Mouse (Mus musculus) brain, embryonic 18.5 days (tissue): ENCODE results near the gene Tacstd2.
"Not testable (repeated sequence)": the region's sequence is repeated elsewhere in the genome, so short reads cannot be mapped to it uniquely, and the experiment has no call there.

Experiments
- DNase-seq: peaks from one replicate; pipeline ENCODE4 v3.0.0-alpha.2; 2012; ENCODE audit warnings: low read depth, low spot score

Tacstd2 gene

DNA sequence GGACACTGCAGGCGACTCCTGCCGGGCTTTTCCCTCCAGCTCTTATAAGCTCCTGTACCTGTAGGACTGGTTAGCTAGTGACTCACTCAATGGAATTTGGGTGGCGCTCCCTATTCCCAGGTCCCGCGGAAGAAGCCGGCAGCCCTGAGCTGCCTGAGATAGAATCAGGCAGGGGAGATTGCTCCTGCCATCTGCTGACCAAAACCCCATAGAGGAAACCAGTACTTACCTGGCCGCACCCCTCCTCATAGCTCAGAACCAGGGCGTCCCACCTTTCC, at the start of gene Tacstd2:
Gene Tacstd2, minus strand, starts transcription at position 20 of the 278 bp plus-strand sequence.
- no peak for DNase-seq

DNA sequence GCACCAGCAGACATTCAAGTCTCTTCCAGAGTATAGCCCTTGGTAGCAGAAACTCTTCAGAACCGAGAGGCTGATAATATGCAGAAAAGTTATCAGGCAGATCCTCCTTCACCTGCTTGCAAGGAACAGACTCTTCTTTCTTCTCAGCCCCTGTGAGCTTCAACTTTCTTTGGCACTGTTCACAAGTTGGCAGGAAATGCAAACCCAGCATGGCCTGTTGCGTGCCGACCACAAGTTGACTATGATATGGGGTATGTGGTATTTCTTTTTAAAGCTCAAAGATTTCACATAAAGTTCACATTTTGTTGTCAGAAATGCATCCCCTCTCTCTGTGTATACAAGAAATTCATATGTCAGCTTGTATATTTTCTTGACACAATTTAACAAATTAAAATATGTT, 30.7 kb upstream of the Tacstd2 start:
- DNase-seq, result no peak

DNA sequence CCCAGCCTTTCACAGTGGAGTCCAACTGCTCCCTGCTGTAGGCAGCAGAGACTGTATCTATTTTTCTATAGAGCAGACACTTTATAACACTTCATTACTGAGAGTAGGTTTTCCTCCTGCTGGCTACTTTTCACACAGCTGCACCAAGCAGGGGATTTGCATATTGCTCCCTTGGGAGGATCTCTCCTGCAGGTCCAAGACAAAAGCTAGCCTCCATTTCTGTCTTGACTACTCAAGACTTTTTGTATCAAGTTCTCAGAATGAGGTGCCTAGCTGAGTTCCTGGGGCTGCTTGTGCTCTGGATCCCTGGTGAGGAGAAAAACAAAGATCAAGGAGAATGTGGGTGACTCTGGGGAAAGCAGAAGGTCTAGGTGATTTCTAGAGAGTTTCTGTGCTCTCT, 19.8 kb upstream of the Tacstd2 start:
- no peak for DNase-seq

DNA sequence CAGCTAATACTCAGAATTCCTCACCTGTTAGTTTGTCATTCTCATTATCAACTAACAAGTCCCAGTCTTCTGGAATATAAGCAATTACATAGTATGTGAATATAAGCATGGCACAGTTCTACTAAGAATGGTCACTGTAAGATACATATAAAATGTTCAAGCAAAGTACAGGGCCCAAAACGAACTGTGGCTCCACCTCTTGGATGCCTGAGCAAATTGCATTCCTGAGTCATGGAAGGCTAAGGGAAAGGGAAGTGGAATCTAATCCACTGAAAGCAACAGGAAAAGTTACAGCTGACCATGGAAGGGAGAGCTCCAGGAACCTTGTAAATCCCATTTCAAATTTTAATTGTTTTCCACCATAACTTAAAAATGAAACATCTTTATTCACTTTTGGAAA, 14.0 kb upstream of the Tacstd2 start:
- no peak for DNase-seq

DNA sequence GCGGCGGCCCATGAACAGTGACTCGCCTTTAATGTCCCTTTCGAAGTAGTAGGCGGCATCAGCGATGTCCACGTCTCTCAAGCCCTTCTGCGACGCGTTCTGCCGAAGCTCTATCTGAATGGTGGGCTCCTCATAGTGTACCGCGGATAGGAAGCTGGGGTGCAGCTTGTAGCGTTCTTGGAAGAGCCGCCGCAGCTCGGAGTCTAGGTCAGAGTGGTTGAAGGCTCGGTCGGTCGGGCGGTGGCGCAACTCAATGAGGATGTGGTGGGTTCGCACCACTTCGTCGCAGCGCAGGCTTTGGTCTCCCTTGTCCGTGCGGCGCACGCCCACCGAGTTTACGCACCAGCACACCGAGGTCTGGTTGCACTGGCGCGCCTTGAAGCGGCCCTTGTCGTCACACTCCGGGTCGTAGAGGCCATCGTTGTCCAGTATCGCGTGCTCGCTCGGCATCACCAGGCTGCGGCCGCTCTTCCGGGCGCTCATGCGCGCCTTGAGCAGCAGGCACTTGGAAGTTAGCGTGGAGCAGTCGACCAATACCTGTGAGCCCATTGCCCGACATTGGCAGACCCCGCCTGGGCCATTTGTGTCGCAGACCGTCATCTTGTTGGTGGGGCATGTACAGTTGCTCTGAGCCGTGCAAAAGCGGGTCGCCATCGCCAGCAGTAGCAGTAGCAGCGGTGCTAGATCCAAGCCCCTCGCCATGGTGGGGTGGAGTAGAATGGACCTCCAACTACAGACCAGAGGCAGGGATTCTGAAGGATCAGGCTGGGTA, 405 bp downstream of the Tacstd2 start:
- DNase-seq, result no peak

DNA sequence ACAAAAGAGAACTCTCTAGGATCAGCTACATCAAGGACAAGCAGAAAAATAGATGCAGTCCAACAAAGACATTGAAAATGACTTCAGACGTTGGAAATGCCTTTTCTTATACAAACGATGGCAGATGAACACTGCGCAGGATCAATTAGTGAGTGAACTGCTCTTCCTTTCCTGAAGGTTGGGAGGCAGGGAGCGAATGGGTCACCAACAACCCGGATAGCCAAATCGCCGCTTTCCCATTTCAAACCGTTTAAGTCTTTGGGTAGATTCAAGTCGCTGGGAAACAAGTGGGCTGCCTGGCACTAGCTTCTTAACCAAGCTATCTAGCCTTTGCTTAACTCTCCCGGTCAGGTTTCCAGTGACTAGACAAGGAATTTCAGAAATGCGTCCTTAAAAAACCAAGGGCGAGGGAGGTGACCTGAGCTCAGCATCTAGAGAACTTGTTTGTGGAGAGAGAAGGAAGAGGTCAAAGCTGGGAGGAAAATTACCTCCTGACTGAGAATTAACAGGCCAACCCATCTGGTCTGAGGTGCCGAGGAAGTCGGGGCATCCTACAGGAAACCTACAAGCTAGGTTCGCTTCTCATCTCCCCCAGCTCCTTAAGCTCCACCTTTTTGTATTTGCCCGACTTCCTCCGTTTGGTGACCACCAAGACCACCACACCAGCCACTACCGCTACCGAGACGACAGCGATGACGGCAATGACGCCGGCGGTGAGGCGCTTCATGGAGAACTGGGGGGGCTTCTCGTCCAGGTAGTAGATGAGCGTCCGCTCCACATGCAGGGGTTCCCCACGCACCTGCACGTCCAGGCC, 1.2 kb downstream of the Tacstd2 start:
- DNase-seq, result no peak

DNA sequence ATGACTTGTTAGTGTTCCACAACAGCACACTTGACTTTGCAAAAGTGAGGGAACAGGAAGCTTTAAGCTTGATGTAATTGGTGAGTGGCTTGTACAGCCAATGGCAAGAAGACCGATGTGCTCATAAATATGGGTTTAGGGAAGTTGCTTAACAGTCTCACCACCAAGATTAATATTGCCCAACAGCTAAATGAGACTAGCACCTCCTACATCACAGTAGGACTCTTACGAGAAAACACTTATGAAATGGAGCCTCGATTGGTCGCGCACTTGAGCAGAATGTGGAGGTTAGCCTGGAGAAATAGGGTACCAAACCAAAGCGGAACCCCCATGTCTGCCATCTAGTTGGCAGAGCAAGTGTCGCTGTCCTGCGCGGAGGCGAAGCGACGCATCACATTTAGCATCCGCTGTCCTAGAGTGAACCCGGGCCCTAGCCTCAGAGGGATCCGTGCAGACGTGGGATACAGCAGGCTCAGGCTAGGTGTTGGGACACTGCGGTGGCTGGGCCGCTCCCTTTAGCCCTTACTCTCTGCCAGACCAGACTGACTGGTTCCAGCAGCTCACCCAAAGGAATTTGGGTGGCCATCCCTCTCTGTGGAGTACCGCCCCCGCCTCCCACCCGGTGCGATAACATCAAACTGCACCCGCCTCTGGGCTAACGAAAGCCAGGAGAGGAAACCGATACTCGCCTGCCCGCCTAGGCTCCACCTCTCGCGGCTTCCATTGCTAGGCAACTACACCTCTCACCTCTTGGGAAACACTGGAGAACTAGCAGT, 2.7 kb downstream of the Tacstd2 start:
- no peak for DNase-seq

DNA sequence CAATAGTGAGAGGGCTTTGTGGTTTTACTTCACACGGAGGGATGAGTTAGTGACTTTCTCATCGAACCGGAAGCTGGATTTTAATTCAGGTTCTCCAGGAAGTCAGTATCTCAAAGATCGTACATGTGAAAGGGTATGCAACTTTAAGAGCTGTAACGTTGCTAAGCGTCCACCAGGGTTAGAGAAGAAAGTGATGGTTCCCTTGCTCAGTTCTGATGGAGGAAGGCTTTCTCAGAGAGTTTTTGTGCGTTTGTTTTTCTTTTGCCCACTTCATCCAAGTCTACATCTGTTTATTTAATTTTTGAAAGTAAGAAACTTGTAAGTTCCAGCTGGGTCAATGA, 3.8 kb downstream of the Tacstd2 start:
- DNase-seq, result no peak

DNA sequence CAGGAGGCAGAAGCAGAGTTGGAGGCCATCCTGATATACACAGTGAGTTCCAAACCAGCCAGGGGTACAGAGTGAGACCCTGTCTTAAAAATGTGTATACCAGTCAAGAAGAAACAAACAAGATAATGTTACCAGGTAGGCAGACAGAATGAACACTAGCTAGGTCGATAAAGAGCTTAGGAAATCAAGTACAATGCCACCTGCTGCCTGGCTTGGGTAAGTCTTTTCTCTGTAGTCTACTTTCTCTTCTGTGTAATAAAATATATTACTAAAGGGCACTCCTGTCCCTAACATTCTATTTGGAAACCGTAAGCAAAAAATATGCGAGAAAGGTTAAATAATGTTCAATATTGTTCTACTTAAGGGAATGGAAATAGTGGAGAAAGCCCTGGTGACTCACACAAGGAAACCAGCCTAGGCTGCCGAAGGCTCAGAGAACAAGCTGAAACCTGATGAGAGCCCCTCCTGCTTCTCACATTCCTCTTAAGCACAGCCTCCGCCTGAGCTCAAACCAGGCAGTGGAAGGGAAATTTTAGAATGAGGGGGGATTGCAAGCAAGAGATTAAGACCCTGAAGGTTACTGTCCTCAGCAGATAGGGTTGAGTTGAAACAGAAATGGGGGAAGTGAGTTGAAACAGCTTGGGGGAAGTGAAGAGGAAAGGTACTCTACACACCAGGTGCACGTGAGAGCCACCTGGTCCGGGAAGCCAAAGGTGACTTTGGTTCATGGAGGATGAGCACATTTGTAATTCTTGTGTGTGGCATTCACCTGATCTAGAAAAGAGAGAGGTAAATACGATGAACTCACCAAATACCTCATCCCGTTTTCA, 4.4 kb downstream of the Tacstd2 start:
- no peak for DNase-seq

DNA sequence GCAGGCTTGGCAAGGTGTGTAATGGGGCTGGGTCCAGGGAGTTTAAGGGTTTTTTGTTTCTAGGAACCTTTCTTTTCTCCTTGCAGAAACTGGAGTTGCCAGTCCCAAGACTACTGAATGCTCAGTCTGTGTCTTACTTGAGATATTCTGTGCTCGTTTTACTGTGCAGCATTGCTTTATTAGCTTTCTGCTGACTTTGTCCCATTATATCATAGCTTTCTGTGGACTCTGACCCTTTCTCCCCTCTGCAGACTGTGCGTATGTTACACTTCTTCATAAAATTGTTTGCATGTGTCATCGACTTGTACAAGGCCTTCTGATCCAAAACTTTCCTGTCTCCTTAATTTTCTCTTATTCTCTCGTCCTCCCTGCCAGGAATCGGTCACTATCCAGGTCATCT, 9.2 kb downstream of the Tacstd2 start:
- no peak for DNase-seq

DNA sequence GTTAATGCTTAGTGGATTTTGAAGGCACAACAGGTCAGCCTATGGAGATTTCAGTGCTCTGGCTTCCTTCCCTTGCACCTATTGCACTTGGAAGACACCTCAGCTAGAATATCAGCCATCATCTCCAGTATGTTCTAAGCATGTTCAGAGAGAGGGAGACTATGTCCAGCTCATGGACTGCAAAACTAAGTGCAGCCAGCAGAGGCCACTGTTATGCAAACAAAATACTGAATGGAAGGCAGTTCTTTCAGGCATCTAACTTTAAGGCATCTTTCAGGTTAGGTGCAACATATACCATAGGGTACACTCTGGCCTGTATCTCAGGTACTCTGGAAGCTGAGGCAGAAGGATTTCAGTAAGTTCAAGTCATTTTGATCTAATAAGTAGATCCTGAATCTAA, 24.8 kb downstream of the Tacstd2 start:
- DNase-seq, result no peak

DNA sequence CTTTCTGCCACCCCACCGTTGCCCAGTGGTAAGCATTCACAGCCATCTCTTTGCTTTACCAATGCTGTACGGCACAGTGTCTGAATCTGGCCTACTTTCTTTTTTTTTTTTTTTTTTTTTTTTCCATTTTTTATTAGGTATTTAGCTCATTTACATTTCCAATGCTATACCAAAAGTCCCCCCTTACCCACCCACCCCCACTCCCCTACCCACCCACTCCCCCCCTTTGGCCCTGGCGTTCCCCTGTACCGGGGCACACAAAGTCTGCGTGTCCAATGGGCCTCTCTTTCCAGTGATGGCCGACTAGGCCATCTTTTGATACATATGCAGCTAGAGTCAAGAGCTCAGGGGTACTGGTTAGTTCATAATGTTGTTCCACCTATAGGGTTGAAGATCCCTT, 33.7 kb downstream of the Tacstd2 start:
- DNase-seq, result not testable (repeated sequence)

DNA sequence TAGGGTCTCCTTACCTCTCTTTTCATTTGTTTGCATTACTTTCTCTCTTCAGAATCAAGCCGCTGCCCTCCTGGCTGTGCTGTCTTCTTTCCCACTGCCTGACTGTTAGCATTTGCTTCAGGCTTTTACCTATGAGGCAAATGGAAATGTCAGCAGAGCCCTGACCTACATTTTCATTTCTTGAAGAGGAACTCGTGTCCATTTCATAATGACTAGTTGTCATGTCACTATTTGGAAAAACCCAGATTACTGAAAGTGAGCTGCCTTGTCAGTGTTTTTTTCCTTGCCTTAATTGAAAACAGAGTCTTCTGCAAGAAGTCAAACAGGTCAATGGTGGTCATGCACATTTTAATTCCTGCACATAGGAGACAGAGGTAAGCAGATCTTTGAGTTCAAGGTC, 43.8 kb downstream of the Tacstd2 start, which contains the start of gene Il23r:
Gene Il23r, minus strand, starts transcription at position 101 of the 400 bp plus-strand sequence.
- DNase-seq, result no peak
